Mouse (Mus musculus): ENCODE measurements around the gene Tgtp2. TPM values are rescaled to one million over a fixed set of nuclear protein-coding genes. Genes with fewer than 3 reads are reported as not detected.
"Not testable (repeated sequence)": the region's sequence is repeated elsewhere in the genome, so short reads cannot be mapped to it uniquely, and the experiment has no call there.

Tgtp2 gene
- not detected in 2 replicates for polyA plus RNA-seq (2016; fragmentation: Nextera tagmentation; extraction: Ambion mirVana)

GRCm38 (mm10) chr11:49063713-49064469, at the start of gene Tgtp2:
Gene Tgtp2 (minus strand): TSS chr11:49064206.
- H3K4me1 ChIP-seq; H3K27me3 ChIP-seq (ENCODE audit: insufficient read depth, poor library complexity, severe bottlenecking); H3K9me3 ChIP-seq; H3K36me3 ChIP-seq; DNase-seq (ENCODE audit: low spot score); H3K4me3 ChIP-seq; H3K27ac ChIP-seq: not testable (repeated sequence)
- WGBS, result 72% methylated on average over 5 of the region's 5 CpGs

- H3K27me3 ChIP-seq (ENCODE audit: insufficient read depth, poor library complexity, severe bottlenecking), result no peaks in the 10 kb centered on the region
- no peak overlapping the region for H3K4me3 ChIP-seq
- 80% methylated on average over 6 of the region's 6 CpGs for WGBS
- no peaks in the 10 kb centered on the region for H3K36me3 ChIP-seq
- no peaks in the 10 kb centered on the region for H3K4me1 ChIP-seq
- no peaks in the 10 kb centered on the region for H3K9me3 ChIP-seq
- DNase-seq (ENCODE audit: low spot score), result peak; percentile 51
- no peak overlapping the region for H3K27ac ChIP-seq
Observed at GRCm38 (mm10) chr11:49112624-49113219, 48.7 kb upstream of the Tgtp2 start.

- Histone ChIP-seq H3K36me3 (no peaks in the 10 kb centered on the region), H3K4me3 (no peak overlapping the region), H3K4me1 (no peaks in the 10 kb centered on the region), H3K9me3 (no peaks in the 10 kb centered on the region), H3K27me3 (ENCODE audit: insufficient read depth, poor library complexity, severe bottlenecking) (no peaks in the 10 kb centered on the region), H3K27ac (no peak overlapping the region)
- 55% methylated on average over 1 of the region's 1 CpGs for WGBS
- peak; percentile 39 for DNase-seq (ENCODE audit: low spot score)
Observed at GRCm38 (mm10) chr11:49111000-49111399, 47.0 kb upstream of the Tgtp2 start.

- Histone ChIP-seq H3K4me1 (no peaks in the 10 kb centered on the region), H3K9me3 (no peaks in the 10 kb centered on the region), H3K27ac (no peak overlapping the region), H3K4me3 (no peak overlapping the region), H3K36me3 (no peaks in the 10 kb centered on the region), H3K27me3 (ENCODE audit: insufficient read depth, poor library complexity, severe bottlenecking) (no peaks in the 10 kb centered on the region)
- DNase-seq (ENCODE audit: low spot score), result peak; percentile 71
- 30% methylated on average over 1 of the region's 1 CpGs for WGBS
Observed at GRCm38 (mm10) chr11:49108833-49109232, 44.8 kb upstream of the Tgtp2 start.

- H3K27ac ChIP-seq, result no peak overlapping the region
- H3K9me3 ChIP-seq, result no peaks in the 10 kb centered on the region
- 68% methylated on average over 10 of the region's 10 CpGs for WGBS
- no peaks in the 10 kb centered on the region for H3K36me3 ChIP-seq
- no peak overlapping the region for H3K4me3 ChIP-seq
- H3K27me3 ChIP-seq (ENCODE audit: insufficient read depth, poor library complexity, severe bottlenecking), result no peaks in the 10 kb centered on the region
- no peaks in the 10 kb centered on the region for H3K4me1 ChIP-seq
- peak; percentile 63 for DNase-seq (ENCODE audit: low spot score)
Observed at GRCm38 (mm10) chr11:49107650-49108537, 43.9 kb upstream of the Tgtp2 start.

- peak; percentile 36 for DNase-seq (ENCODE audit: low spot score)
- H3K4me1 ChIP-seq, result 0 out of 2 replicates have a peak, but pooled peaks cover 5% of the 10 kb centered on the region
- no peaks in the 10 kb centered on the region for H3K9me3 ChIP-seq
- H3K36me3 ChIP-seq, result no peaks in the 10 kb centered on the region
- no peak overlapping the region for H3K4me3 ChIP-seq
- no peaks in the 10 kb centered on the region for H3K27me3 ChIP-seq (ENCODE audit: insufficient read depth, poor library complexity, severe bottlenecking)
- H3K27ac ChIP-seq, result no peak overlapping the region
- 77% methylated on average over 1 of the region's 1 CpGs for WGBS
Observed at GRCm38 (mm10) chr11:49105752-49106151, 41.7 kb upstream of the Tgtp2 start.

GRCm38 (mm10) chr11:49103047-49103693, 39.2 kb upstream of the Tgtp2 start:
- WGBS, result 18% methylated on average over 8 of the region's 8 CpGs
- no peaks in the 10 kb centered on the region for H3K9me3 ChIP-seq
- 0 out of 2 replicates have a peak, but pooled peaks cover 5% of the 10 kb centered on the region for H3K4me1 ChIP-seq
- no peak overlapping the region for H3K27ac ChIP-seq
- no peak overlapping the region for H3K4me3 ChIP-seq
- H3K27me3 ChIP-seq (ENCODE audit: insufficient read depth, poor library complexity, severe bottlenecking), result no peaks in the 10 kb centered on the region
- H3K36me3 ChIP-seq, result no peaks in the 10 kb centered on the region
- peak; percentile 86 for DNase-seq (ENCODE audit: low spot score)

- Histone ChIP-seq H3K4me1 (0 out of 2 replicates have a peak, but pooled peaks cover 5% of the 10 kb centered on the region), H3K27me3 (ENCODE audit: insufficient read depth, poor library complexity, severe bottlenecking) (no peaks in the 10 kb centered on the region), H3K27ac (no peak overlapping the region), H3K9me3 (no peaks in the 10 kb centered on the region), H3K36me3 (no peaks in the 10 kb centered on the region), H3K4me3 (no peak overlapping the region)
- WGBS, result 33% methylated on average over 5 of the region's 5 CpGs
- DNase-seq (ENCODE audit: low spot score), result no peak
Observed at GRCm38 (mm10) chr11:49101500-49101899, 37.5 kb upstream of the Tgtp2 start.

- H3K4me3 ChIP-seq, result no peak overlapping the region
- no peak overlapping the region for H3K27ac ChIP-seq
- H3K4me1 ChIP-seq, result 0 out of 2 replicates have a peak, but pooled peaks cover 5% of the 10 kb centered on the region
- no peaks in the 10 kb centered on the region for H3K27me3 ChIP-seq (ENCODE audit: insufficient read depth, poor library complexity, severe bottlenecking)
- DNase-seq (ENCODE audit: low spot score), result no peak
- H3K9me3 ChIP-seq, result no peaks in the 10 kb centered on the region
- H3K36me3 ChIP-seq, result no peaks in the 10 kb centered on the region
- 78% methylated on average over 3 of the region's 3 CpGs for WGBS
Observed at GRCm38 (mm10) chr11:49100409-49100808, 36.4 kb upstream of the Tgtp2 start.

GRCm38 (mm10) chr11:49095367-49095766, 31.4 kb upstream of the Tgtp2 start:
- DNase-seq (ENCODE audit: low spot score), result peak; percentile 47
- Histone ChIP-seq H3K9me3 (no peaks in the 10 kb centered on the region), H3K36me3 (no peaks in the 10 kb centered on the region), H3K27ac (no peak overlapping the region), H3K4me3 (no peak overlapping the region), H3K4me1 (no peaks in the 10 kb centered on the region), H3K27me3 (ENCODE audit: insufficient read depth, poor library complexity, severe bottlenecking) (no peaks in the 10 kb centered on the region)
- WGBS, result 80% methylated on average over 4 of the region's 4 CpGs

GRCm38 (mm10) chr11:49093861-49094660, 30.1 kb upstream of the Tgtp2 start:
- H3K36me3 ChIP-seq, result no peaks in the 10 kb centered on the region
- H3K27me3 ChIP-seq (ENCODE audit: insufficient read depth, poor library complexity, severe bottlenecking), result no peaks in the 10 kb centered on the region
- no peak for DNase-seq (ENCODE audit: low spot score)
- no peaks in the 10 kb centered on the region for H3K9me3 ChIP-seq
- no peak overlapping the region for H3K27ac ChIP-seq
- H3K4me3 ChIP-seq, result no peak overlapping the region
- H3K4me1 ChIP-seq, result no peaks in the 10 kb centered on the region
- WGBS, result 80% methylated on average over 6 of the region's 6 CpGs

GRCm38 (mm10) chr11:49092786-49093185, 28.8 kb upstream of the Tgtp2 start:
- Histone ChIP-seq H3K27me3 (ENCODE audit: insufficient read depth, poor library complexity, severe bottlenecking) (no peaks in the 10 kb centered on the region), H3K36me3 (no peaks in the 10 kb centered on the region), H3K4me1 (peaks cover 8% of the 10 kb centered on the region), H3K9me3 (no peaks in the 10 kb centered on the region), H3K4me3 (no peak overlapping the region), H3K27ac (no peak overlapping the region)
- DNase-seq (ENCODE audit: low spot score), result no peak
- WGBS, result 77% methylated on average over 2 of the region's 2 CpGs

Data from heart, embryonic 10.5 days (tissue).